Mouse (Mus musculus) liver, adult 2 months (tissue): Measurements from ENCODE around the gene Gm10217.

Source experiments
- CTCF ChIP-seq: fragments of 200-500 bp; IDR thresholded peaks from 2 replicates; pipeline ENCODE4 v1.5.1; 2011; ENCODE audit warnings: low read depth, low read length, control low read depth
- POLR2A ChIP-seq: fragments of 200-500 bp; IDR thresholded peaks from 2 replicates; pipeline ENCODE4 v1.6.1; 2011; ENCODE audit warnings: low read length, control low read depth; ENCODE audit not compliant: insufficient read depth; ENCODE audit errors: extremely low read depth

- TF ChIP-seq CTCF (no peak), POLR2A (no peak)
These were observed 39.3 kb upstream of the Gm10217 start for GRCm38 (mm10) chr8:9824770-9825169.
